Mouse (Mus musculus) limb, embryonic 10.5 days (tissue): Measurements from ENCODE around the gene Smarce1. TPM values are rescaled to one million over a fixed set of nuclear protein-coding genes. Genes with fewer than 3 reads are reported as not detected.
"Not testable (repeated sequence)": the region's sequence is repeated elsewhere in the genome, so short reads cannot be mapped to it uniquely, and the experiment has no call there.

ENCODE experiments used
- DNase-seq: peaks from one replicate; pipeline ENCODE4 v3.0.0-alpha.2; 2017; ENCODE audit warnings: low spot score
- H3K27ac ChIP-seq: fragments of 300-500 bp; sonication (generic); 2 replicates; pipeline ENCODE4 v1.5.1; 2016; ENCODE audit warnings: mild to moderate bottlenecking
- H3K27me3 ChIP-seq: fragments of 300-500 bp; sonication (generic); 2 replicates; pipeline ENCODE4 v1.6.1; 2016; ENCODE audit warnings: low read depth, mild to moderate bottlenecking; ENCODE audit not compliant: poor library complexity, severe bottlenecking
- H3K36me3 ChIP-seq: fragments of 300-500 bp; sonication (generic); 2 replicates; pipeline ENCODE4 v1.6.1; 2016; ENCODE audit warnings: mild to moderate bottlenecking, moderate library complexity
- H3K4me1 ChIP-seq: fragments of 300-500 bp; sonication (generic); 2 replicates; pipeline ENCODE4 v1.6.1; 2016
- H3K4me3 ChIP-seq: fragments of 300-500 bp; sonication (generic); 2 replicates; pipeline ENCODE4 v1.5.1; 2016; ENCODE audit warnings: mild to moderate bottlenecking, moderate library complexity
- H3K9me3 ChIP-seq: fragments of 300-500 bp; sonication (generic); replicated peaks from 2 replicates; pipeline ENCODE4 v1.6.1; 2016; ENCODE audit warnings: mild to moderate bottlenecking
- WGBS: fragments of 180-500 bp; shearing (Covaris S2); methylation state at CpG from one replicate; pipeline ENCODE4 v1.1.7; 2016; 5-methylcytosine and 5-hydroxymethylcytosine counted together
- polyA plus RNA-seq: library from polyadenylated mRNA; unstranded; fragments of >200 nt; fragmentation: Nextera tagmentation; extraction: Ambion mirVana; gene quantifications from 2 replicates; pipeline ENCODE4 v1.2.1, GENCODE M21; 2016

Smarce1 gene
- polyA plus RNA-seq, 1 experiment from 2014 or later = 394 TPM

GRCm38 (mm10) chr11:99250241-99250640 is 19.4 kb upstream of the Smarce1 start:
- no peak overlapping the region for H3K4me3 ChIP-seq
- H3K4me1 ChIP-seq = no peaks in the 10 kb centered on the region
- DNase-seq = no peak
- no peak overlapping the region for H3K27ac ChIP-seq
- no peaks in the 10 kb centered on the region; the same call in 1 of the 2 replicates for H3K27me3 ChIP-seq
- no peaks in the 10 kb centered on the region for H3K9me3 ChIP-seq
- H3K36me3 ChIP-seq = no peaks in the 10 kb centered on the region
- 68% methylated on average over 5 of the region's 5 CpGs for WGBS

- DNase-seq = no peak
- Histone ChIP-seq H3K27me3 (no peaks in the 10 kb centered on the region; the same call in 1 of the 2 replicates), H3K4me1 (peaks cover under 1% of the 10 kb centered on the region), H3K4me3 (no peak overlapping the region), H3K9me3 (no peaks in the 10 kb centered on the region), H3K36me3 (no peaks in the 10 kb centered on the region), H3K27ac (no peak overlapping the region)
- WGBS = 64% methylated on average over 4 of the region's 4 CpGs
Observed at GRCm38 (mm10) chr11:99249115-99249514, 18.3 kb upstream of the Smarce1 start.

GRCm38 (mm10) chr11:99247916-99248315 is 17.1 kb upstream of the Smarce1 start:
- Histone ChIP-seq H3K4me3 (no peak overlapping the region), H3K4me1 (peaks cover 7% of the 10 kb centered on the region), H3K36me3 (no peaks in the 10 kb centered on the region), H3K9me3 (no peaks in the 10 kb centered on the region), H3K27ac (no peak overlapping the region), H3K27me3 (no peaks in the 10 kb centered on the region; the same call in 1 of the 2 replicates)
- DNase-seq = no peak
- 87% methylated on average over 4 of the region's 4 CpGs for WGBS

GRCm38 (mm10) chr11:99244519-99244918 is 13.7 kb upstream of the Smarce1 start:
- H3K4me3 ChIP-seq, H3K4me1 ChIP-seq, DNase-seq, H3K27me3 ChIP-seq, H3K27ac ChIP-seq, H3K36me3 ChIP-seq, H3K9me3 ChIP-seq: not testable (repeated sequence)
- 47% methylated on average over 3 of the region's 3 CpGs for WGBS

GRCm38 (mm10) chr11:99243820-99244374 is 13.1 kb upstream of the Smarce1 start, which contains the start of gene Krt222:
TSS of gene Krt222 (minus strand) at chr11:99244085.
- H3K9me3 ChIP-seq = no peaks in the 10 kb centered on the region
- peak; percentile 35 for DNase-seq
- 8% methylated on average over 17 of the region's 17 CpGs for WGBS
- no peak within 1 kb of the TSS for H3K27ac ChIP-seq
- peak within 1 kb of the TSS; percentile 40 for H3K4me3 ChIP-seq
- no peaks in the 10 kb centered on the region for H3K36me3 ChIP-seq
- peaks cover 7% of the 10 kb centered on the region for H3K4me1 ChIP-seq
- H3K27me3 ChIP-seq = no peaks in the 10 kb centered on the region; the same call in 1 of the 2 replicates

- 54% methylated on average over 3 of the region's 3 CpGs for WGBS
- Histone ChIP-seq H3K27me3 (no peaks in the 10 kb centered on the region; the same call in 1 of the 2 replicates), H3K27ac (no peak overlapping the region), H3K9me3 (no peaks in the 10 kb centered on the region), H3K4me3 (peak overlapping the region; percentile 40), H3K4me1 (peaks cover 10% of the 10 kb centered on the region), H3K36me3 (no peaks in the 10 kb centered on the region)
- no peak for DNase-seq
Observed at GRCm38 (mm10) chr11:99243200-99243819, 12.5 kb upstream of the Smarce1 start.

GRCm38 (mm10) chr11:99242056-99242455 is 11.2 kb upstream of the Smarce1 start:
- no peak overlapping the region for H3K4me3 ChIP-seq
- no peak overlapping the region for H3K27ac ChIP-seq
- DNase-seq = no peak
- H3K9me3 ChIP-seq = no peaks in the 10 kb centered on the region
- no peaks in the 10 kb centered on the region for H3K36me3 ChIP-seq
- peaks cover 14% of the 10 kb centered on the region for H3K4me1 ChIP-seq
- H3K27me3 ChIP-seq = no peaks in the 10 kb centered on the region; the same call in 1 of the 2 replicates
- WGBS = 74% methylated on average over 5 of the region's 5 CpGs

GRCm38 (mm10) chr11:99238468-99238867 is 7.7 kb upstream of the Smarce1 start:
- H3K36me3 ChIP-seq = no peaks in the 10 kb centered on the region
- no peaks in the 10 kb centered on the region for H3K27me3 ChIP-seq
- DNase-seq = no peak
- H3K9me3 ChIP-seq = no peaks in the 10 kb centered on the region
- H3K4me1 ChIP-seq = 0 out of 2 replicates have a peak, but pooled peaks cover 7% of the 10 kb centered on the region
- H3K4me3 ChIP-seq = no peak overlapping the region
- WGBS = 65% methylated on average over 14 of the region's 14 CpGs
- no peak overlapping the region for H3K27ac ChIP-seq

GRCm38 (mm10) chr11:99231049-99231816 is 416 bp upstream of the Smarce1 start:
- Histone ChIP-seq H3K4me1 (peaks cover 20% of the 10 kb centered on the region), H3K27ac (peak overlapping the region; percentile 100), H3K4me3 (peak overlapping the region; percentile 93), H3K36me3 (peaks cover 20% of the 10 kb centered on the region), H3K9me3 (no peaks in the 10 kb centered on the region), H3K27me3 (no peaks in the 10 kb centered on the region)
- 31% methylated on average over 15 of the region's 15 CpGs for WGBS
- no peak for DNase-seq

GRCm38 (mm10) chr11:99229641-99230260 is 1.1 kb downstream of the Smarce1 start:
- WGBS = under 1% methylated on average over 31 of the region's 31 CpGs
- no peak for DNase-seq
- Histone ChIP-seq H3K36me3 (peaks cover 35% of the 10 kb centered on the region), H3K27ac (peak overlapping the region; percentile 100), H3K9me3 (no peaks in the 10 kb centered on the region), H3K27me3 (no peaks in the 10 kb centered on the region), H3K4me1 (peaks cover 20% of the 10 kb centered on the region), H3K4me3 (peak overlapping the region; percentile 93)

- no peak for DNase-seq
- Histone ChIP-seq H3K4me3 (no peak overlapping the region), H3K36me3 (peaks cover 69% of the 10 kb centered on the region), H3K27me3 (no peaks in the 10 kb centered on the region), H3K9me3 (no peaks in the 10 kb centered on the region), H3K27ac (no peak overlapping the region), H3K4me1 (peaks cover 14% of the 10 kb centered on the region)
- 94% methylated on average over 5 of the region's 5 CpGs for WGBS
Observed at GRCm38 (mm10) chr11:99226298-99226697, 4.5 kb downstream of the Smarce1 start.

- Histone ChIP-seq H3K4me3 (no peak overlapping the region), H3K27ac (no peak overlapping the region), H3K36me3 (peaks cover 99% of the 10 kb centered on the region), H3K9me3 (no peaks in the 10 kb centered on the region), H3K4me1 (peaks cover 4% of the 10 kb centered on the region; the same call in 1 of the 2 replicates), H3K27me3 (no peaks in the 10 kb centered on the region)
- 90% methylated on average over 5 of the region's 5 CpGs for WGBS
- DNase-seq = no peak
Observed at GRCm38 (mm10) chr11:99223310-99223709, 7.5 kb downstream of the Smarce1 start.
